Mouse (Mus musculus) kidney, postnatal 0 days (tissue): ENCODE data around the gene Inpp5b. TPM values are rescaled to one million over a fixed set of nuclear protein-coding genes. Genes with fewer than 3 reads are reported as not detected.

ENCODE experiments used
- ATAC-seq: fragments of 200-750 bp; cut with Nextera tagmentation; replicated peaks from 2 replicates; pipeline ENCODE4 v1.8.0; 2017; ENCODE audit warnings: low read depth, moderate number of reproducible peaks, moderate TSS enrichment, moderate library complexity; ENCODE audit not compliant: low FRiP score
- DNase-seq: peaks from one replicate; pipeline ENCODE4 v3.0.0-alpha.2; 2016; ENCODE audit warnings: low spot score
- H3K27ac ChIP-seq: fragments of 300-500 bp; sonication (generic); 2 replicates; pipeline ENCODE4 v1.5.1; 2014; ENCODE audit warnings: mild to moderate bottlenecking
- H3K27me3 ChIP-seq: fragments of 300-500 bp; sonication (generic); 2 replicates; pipeline ENCODE4 v1.6.1; 2014; ENCODE audit warnings: low read length, mixed read lengths; ENCODE audit not compliant: insufficient read depth
- H3K36me3 ChIP-seq: fragments of 300-500 bp; sonication (generic); 2 replicates; pipeline ENCODE4 v1.6.1; 2014; ENCODE audit warnings: low read length, mixed read lengths; ENCODE audit not compliant: insufficient read depth
- H3K4me1 ChIP-seq: fragments of 300-500 bp; sonication (generic); replicated peaks from 2 replicates; pipeline ENCODE4 v1.6.1; 2014; ENCODE audit warnings: antibody characterized with exemption, low read length, mixed read lengths; ENCODE audit not compliant: insufficient read depth
- H3K4me2 ChIP-seq: fragments of 300-500 bp; sonication (generic); 2 replicates; pipeline ENCODE4 v1.6.1; 2014; ENCODE audit warnings: mild to moderate bottlenecking, low read length, moderate library complexity, mixed read lengths
- H3K4me3 ChIP-seq: fragments of 300-500 bp; sonication (generic); replicated peaks from 2 replicates; pipeline ENCODE4 v1.5.1; 2014; ENCODE audit warnings: low read depth, low read length
- H3K9ac ChIP-seq: fragments of 300-500 bp; sonication (generic); 2 replicates; pipeline ENCODE4 v1.6.1; 2014; ENCODE audit warnings: low read depth, low read length
- H3K9me3 ChIP-seq: fragments of 300-500 bp; sonication (generic); replicated peaks from 2 replicates; pipeline ENCODE4 v1.6.1; 2016; ENCODE audit warnings: low read length, inconsistent platforms, mixed read lengths
- CTCF ChIP-seq: IDR thresholded peaks from 2 replicates; pipeline ENCODE4 v1.5.1; 2016; ENCODE audit warnings: antibody characterized with exemption, low read depth, mild to moderate bottlenecking, moderate library complexity
- WGBS: fragments of 180-500 bp; shearing (Covaris S2); extraction: QIAGEN DNeasy Blood & Tissue Kit; methylation state at CpG from one replicate; pipeline ENCODE4 v1.1.7; 2014; 5-methylcytosine and 5-hydroxymethylcytosine counted together
- polyA plus RNA-seq: library from polyadenylated mRNA; unstranded; fragments of >200 nt; fragmentation: Nextera tagmentation; extraction: Ambion mirVana; gene quantifications from 2 replicates; pipeline ENCODE4 v1.2.1, GENCODE M21; 2015

The Inpp5b gene
- polyA plus RNA-seq, 1 experiment from 2014 or later = 21.8 TPM

DNA sequence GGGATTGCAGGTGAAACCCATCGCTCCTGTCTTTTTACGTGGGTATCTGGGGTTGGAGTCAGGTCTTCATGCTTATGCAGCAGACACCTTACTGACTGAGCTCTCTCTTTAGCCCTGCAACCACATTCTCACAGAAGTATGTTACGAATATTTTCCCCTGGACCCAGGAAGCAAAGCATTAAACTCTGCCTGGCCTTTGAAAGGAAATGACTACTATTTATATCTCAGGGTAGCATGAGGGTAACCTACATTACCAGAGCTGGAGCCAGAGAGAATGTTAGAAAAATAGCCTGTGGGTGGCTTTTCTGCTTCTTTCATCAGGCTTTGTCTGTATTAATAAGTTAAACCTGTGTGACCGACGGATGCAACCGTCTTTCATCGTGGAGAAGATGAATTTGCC lies 13.9 kb downstream of the Inpp5b start:
- H3K9ac ChIP-seq = no peak overlapping the region
- DNase-seq (no peak), ATAC-seq (no peak)
- peak overlapping the region; percentile 63 for H3K27ac ChIP-seq
- no peak for TF ChIP-seq CTCF
- H3K4me3 ChIP-seq = no peak overlapping the region
- no peaks in the 10 kb centered on the region for H3K27me3 ChIP-seq
- WGBS = 45% methylated on average over 7 of the region's 7 CpGs
- no peaks in the 10 kb centered on the region for H3K9me3 ChIP-seq
- peaks cover 12% of the 10 kb centered on the region; the same call in 1 of the 2 replicates for H3K4me1 ChIP-seq
- no peak overlapping the region for H3K4me2 ChIP-seq
- H3K36me3 ChIP-seq = no peaks in the 10 kb centered on the region

DNA sequence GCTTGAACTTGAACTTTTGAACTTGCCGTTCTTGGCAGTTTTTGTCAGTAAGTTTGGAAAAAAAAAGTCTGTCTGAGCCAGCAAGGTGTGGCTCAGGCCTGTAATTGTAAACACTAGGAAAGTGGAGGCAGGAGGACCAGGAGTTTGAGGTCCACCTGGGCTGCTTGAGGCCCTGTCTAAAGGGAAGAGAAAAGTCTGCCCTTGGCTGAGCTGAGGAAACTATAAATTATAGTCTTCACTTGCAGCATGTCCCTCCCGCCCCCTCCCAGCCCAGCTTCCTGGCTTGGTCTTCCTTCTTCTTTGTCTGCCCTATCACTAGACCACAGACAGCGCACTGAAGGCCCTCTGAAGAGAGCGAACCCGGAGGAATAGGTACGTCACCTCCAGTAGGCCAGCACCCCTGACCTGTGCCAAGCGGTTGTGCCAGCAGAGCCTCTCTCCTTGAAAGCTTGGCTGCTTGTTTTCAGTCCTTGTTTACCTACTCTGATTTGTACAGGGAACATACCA lies 17.7 kb downstream of the Inpp5b start:
- no peak overlapping the region for H3K9ac ChIP-seq

DNA sequence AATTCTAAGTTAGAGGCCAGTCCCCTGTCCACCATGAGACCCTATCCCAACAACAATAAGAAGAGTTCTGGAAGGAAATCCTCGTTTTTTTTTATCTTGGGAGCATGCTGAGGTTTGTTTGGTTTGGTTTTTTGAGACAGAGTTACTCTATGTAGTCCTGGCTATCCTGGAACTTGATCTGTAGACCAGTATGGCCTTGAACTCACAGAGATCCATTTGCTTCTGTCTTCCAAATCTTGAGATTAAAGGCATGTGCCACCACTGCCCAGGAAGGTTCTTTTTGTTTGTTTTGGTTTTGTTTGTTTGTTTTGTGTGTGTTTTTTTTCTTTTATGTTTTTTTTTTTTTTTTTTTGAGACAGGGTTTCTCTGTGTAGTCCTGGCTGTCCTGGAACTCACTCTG lies 19.6 kb downstream of the Inpp5b start:
- DNase-seq (no peak), ATAC-seq (no peak)
- 44% methylated on average over 1 of the region's 1 CpGs for WGBS
- Histone ChIP-seq H3K4me1 (no peaks in the 10 kb centered on the region), H3K27me3 (no peaks in the 10 kb centered on the region), H3K9ac (no peak overlapping the region), H3K36me3 (no peaks in the 10 kb centered on the region), H3K4me2 (no peak overlapping the region), H3K9me3 (no peaks in the 10 kb centered on the region), H3K4me3 (no peak overlapping the region), H3K27ac (no peak overlapping the region)
- TF ChIP-seq CTCF = no peak

More for the DNA sequence above, 17.7 kb downstream of the Inpp5b start:
- no peaks in the 10 kb centered on the region for H3K36me3 ChIP-seq
- ATAC-seq = no peak
- peak; percentile 57 for DNase-seq
- H3K9me3 ChIP-seq = no peaks in the 10 kb centered on the region
- no peaks in the 10 kb centered on the region for H3K4me1 ChIP-seq
- no peak for TF ChIP-seq CTCF
- peak overlapping the region; percentile 15; the same call in 1 of the 2 replicates for H3K4me2 ChIP-seq
- peak overlapping the region; percentile 54 for H3K27ac ChIP-seq
- WGBS = 30% methylated on average over 7 of the region's 7 CpGs
- H3K27me3 ChIP-seq = no peaks in the 10 kb centered on the region
- H3K4me3 ChIP-seq = no peak overlapping the region

DNA sequence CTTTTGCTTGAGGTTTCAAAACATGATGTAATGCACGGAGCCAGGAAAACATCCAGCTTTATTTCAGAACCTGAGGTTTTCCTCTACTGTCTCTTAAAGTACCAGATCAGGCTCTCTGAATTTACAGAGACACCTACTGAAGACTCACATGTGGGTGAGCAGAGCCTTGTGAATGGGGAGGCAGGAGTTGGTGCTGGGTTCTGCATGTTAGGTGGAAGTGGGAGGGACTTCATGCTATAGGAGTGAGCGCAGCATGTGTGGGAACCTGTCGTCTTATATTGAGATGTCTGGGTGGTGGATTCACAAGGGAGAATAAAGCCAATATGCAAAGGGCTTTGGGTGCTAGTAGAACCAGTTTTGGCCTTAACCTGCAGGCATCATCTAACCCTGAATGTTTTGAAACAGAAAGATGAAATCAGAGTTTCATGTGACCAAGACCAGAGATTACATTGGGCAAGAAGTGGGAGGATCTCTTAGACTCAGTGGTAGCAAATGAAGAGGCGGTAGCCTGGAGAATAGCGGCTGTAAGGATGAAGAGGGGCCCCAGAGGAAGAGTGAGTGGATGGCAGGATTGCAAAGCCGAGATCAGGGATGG lies 21.3 kb downstream of the Inpp5b start:
- H3K36me3 ChIP-seq = no peaks in the 10 kb centered on the region
- TF ChIP-seq CTCF = no peak
- no peak for ATAC-seq
- H3K4me2 ChIP-seq = no peak overlapping the region
- H3K4me1 ChIP-seq = no peaks in the 10 kb centered on the region
- H3K27ac ChIP-seq = no peak overlapping the region
- no peak overlapping the region for H3K9ac ChIP-seq
- H3K4me3 ChIP-seq = no peak overlapping the region
- H3K9me3 ChIP-seq = no peaks in the 10 kb centered on the region
- no peaks in the 10 kb centered on the region for H3K27me3 ChIP-seq
- 81% methylated on average over 6 of the region's 6 CpGs for WGBS
- no peak for DNase-seq

DNA sequence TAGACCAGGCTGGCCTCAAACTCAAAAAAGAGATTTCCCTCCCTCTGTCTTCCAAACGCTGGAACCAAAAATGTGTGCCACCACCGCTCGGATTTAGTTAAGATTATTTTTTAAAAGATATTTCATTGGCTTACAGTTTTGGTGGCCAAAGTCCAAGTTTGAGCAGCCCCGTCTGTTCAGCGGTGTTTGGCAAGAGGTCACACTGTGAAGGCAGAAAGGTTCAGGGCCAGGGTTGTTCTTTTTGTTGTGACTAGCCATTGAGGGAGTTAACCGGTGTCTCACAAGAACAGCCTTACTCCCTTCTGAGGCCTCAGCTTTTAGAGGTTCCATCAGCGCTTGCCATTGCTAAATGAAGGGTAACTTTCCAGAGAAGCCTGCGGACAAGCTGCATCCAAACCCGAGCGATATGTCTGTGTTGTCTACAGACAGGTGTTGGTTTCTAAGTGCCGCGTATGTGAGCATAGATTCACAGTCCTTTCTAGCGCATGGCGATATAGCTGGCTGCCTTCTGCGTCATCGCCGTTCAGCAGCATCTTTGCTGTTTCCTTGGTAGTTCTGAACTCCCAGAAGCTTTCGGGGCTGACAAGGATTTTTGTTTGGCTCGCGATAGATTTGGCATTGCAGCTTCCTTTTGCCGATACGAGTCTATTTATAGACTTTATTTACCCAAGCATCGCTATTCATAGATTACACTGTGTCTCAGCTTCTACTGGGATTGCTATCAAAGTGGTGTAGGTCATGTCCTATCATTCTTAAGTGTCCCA lies 24.3 kb downstream of the Inpp5b start:
- no peak overlapping the region for H3K4me2 ChIP-seq
- 70% methylated on average over 23 of the region's 23 CpGs for WGBS
- peak overlapping the region; percentile 28; the same call in 1 of the 2 replicates for H3K27ac ChIP-seq
- no peaks in the 10 kb centered on the region for H3K36me3 ChIP-seq
- H3K9me3 ChIP-seq = no peaks in the 10 kb centered on the region
- H3K27me3 ChIP-seq = no peaks in the 10 kb centered on the region
- no peak overlapping the region for H3K4me3 ChIP-seq
- TF ChIP-seq CTCF = no peak
- no peak overlapping the region for H3K9ac ChIP-seq
- no peak for ATAC-seq
- no peak for DNase-seq
- no peaks in the 10 kb centered on the region for H3K4me1 ChIP-seq

DNA sequence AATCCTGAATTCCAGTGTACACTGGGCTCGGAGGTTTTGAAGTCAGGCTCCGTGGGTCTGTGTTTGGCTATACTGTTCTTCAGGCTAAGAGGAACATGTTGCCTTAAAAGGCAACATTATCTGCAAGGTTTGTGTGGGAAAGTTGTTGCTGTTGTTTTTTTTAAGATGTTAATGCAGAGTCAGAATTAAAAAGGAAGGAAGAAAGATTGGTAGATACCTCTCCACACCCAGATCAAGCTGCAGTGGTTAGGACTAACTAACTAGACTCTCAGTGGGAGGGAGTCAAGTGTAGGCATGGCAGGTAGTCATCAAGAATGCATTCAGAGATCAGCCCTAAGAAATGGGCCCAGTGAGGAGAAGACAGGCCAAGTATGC lies 24.9 kb downstream of the Inpp5b start:
- Histone ChIP-seq H3K4me3 (no peak overlapping the region), H3K36me3 (no peaks in the 10 kb centered on the region), H3K4me2 (no peak overlapping the region), H3K4me1 (no peaks in the 10 kb centered on the region), H3K9ac (no peak overlapping the region), H3K27ac (peak overlapping the region; percentile 28; the same call in 1 of the 2 replicates), H3K27me3 (no peaks in the 10 kb centered on the region), H3K9me3 (no peaks in the 10 kb centered on the region)
- WGBS = 74% methylated on average over 2 of the region's 2 CpGs
- no peak for DNase-seq
- no peak for ATAC-seq
- TF ChIP-seq CTCF = no peak
